Mouse (Mus musculus) intestine, embryonic 14.5 days (tissue): ENCODE data around the gene Alg10b. TPM values are rescaled to one million over a fixed set of nuclear protein-coding genes. Genes with fewer than 3 reads are reported as not detected.
"Not testable (repeated sequence)": the region's sequence is repeated elsewhere in the genome, so short reads cannot be mapped to it uniquely, and the experiment has no call there.

Source experiments
- ATAC-seq: fragments of 200-750 bp; cut with Nextera tagmentation; replicated peaks from 2 replicates; pipeline ENCODE4 v1.8.0; 2017; ENCODE audit warnings: low read depth, moderate number of reproducible peaks, moderate TSS enrichment, moderate library complexity; ENCODE audit not compliant: low FRiP score, low TSS enrichment
- DNase-seq: peaks from one replicate; pipeline ENCODE4 v3.0.0-alpha.2; 2018; ENCODE audit warnings: low spot score
- H3K27ac ChIP-seq: fragments of 300-500 bp; sonication (generic); 2 replicates; pipeline ENCODE4 v1.5.1; 2014; ENCODE audit warnings: low read depth, mild to moderate bottlenecking, control low read depth
- H3K27me3 ChIP-seq: fragments of 300-500 bp; sonication (generic); replicated peaks from 2 replicates; pipeline ENCODE4 v1.6.1; 2014; ENCODE audit warnings: low read length, control low read depth; ENCODE audit not compliant: control insufficient read depth, insufficient read depth
- H3K36me3 ChIP-seq: fragments of 300-500 bp; sonication (generic); 2 replicates; pipeline ENCODE4 v1.6.1; 2014; ENCODE audit warnings: low read length, control low read depth; ENCODE audit not compliant: control insufficient read depth, insufficient read depth
- H3K4me1 ChIP-seq: fragments of 300-500 bp; sonication (generic); replicated peaks from 2 replicates; pipeline ENCODE4 v1.6.1; 2014; ENCODE audit warnings: low read length, control low read depth, mixed read lengths; ENCODE audit not compliant: control insufficient read depth, insufficient read depth
- H3K4me2 ChIP-seq: fragments of 300-500 bp; sonication (generic); 2 replicates; pipeline ENCODE4 v1.6.1; 2014; ENCODE audit warnings: low read length
- H3K4me3 ChIP-seq: fragments of 300-500 bp; sonication (generic); 2 replicates; pipeline ENCODE4 v1.5.1; 2014; ENCODE audit warnings: low read depth, low read length, control low read depth, mixed read lengths
- H3K9ac ChIP-seq: fragments of 300-500 bp; sonication (generic); 2 replicates; pipeline ENCODE4 v1.6.1; 2014; ENCODE audit warnings: mild to moderate bottlenecking, low read length
- H3K9me3 ChIP-seq: fragments of 300-500 bp; sonication (generic); 2 replicates; pipeline ENCODE4 v1.6.1; 2016; ENCODE audit warnings: low read length, control low read depth; ENCODE audit not compliant: control insufficient read depth
- WGBS: fragments of 180-500 bp; shearing (Covaris S2); extraction: QIAGEN DNeasy Blood & Tissue Kit; methylation state at CpG from one replicate; pipeline ENCODE4 v1.1.7; 2014; 5-methylcytosine and 5-hydroxymethylcytosine counted together
- polyA plus RNA-seq: library from polyadenylated mRNA; unstranded; fragments of >200 nt; fragmentation: Nextera tagmentation; extraction: Ambion mirVana; gene quantifications from 2 replicates; pipeline ENCODE4 v1.2.1, GENCODE M21; 2014

The Alg10b gene
- polyA plus RNA-seq, result 31.4 and 33.6 TPM in 2 replicates

- peak within 1 kb of the TSS; percentile 83 for H3K4me3 ChIP-seq
- WGBS, result under 1% methylated on average over 46 of the region's 59 CpGs
- ATAC-seq, result peak; percentile 99
These were observed at the start of gene Alg10b for GRCm38 (mm10) chr15:90223969-90224750. Gene Alg10b, plus strand, starts transcription at chr15:90224311.

GRCm38 (mm10) chr15:90183108-90183507 is 41.0 kb upstream of the Alg10b start:
- H3K27ac ChIP-seq, H3K27me3 ChIP-seq, H3K9ac ChIP-seq, DNase-seq, H3K36me3 ChIP-seq, ATAC-seq, H3K4me2 ChIP-seq, H3K4me1 ChIP-seq, H3K9me3 ChIP-seq, H3K4me3 ChIP-seq: not testable (repeated sequence)
- WGBS, result 75% methylated on average over 8 of the region's 8 CpGs

More at GRCm38 (mm10) chr15:90223969-90224750, at the start of gene Alg10b:
- peak within 1 kb of the TSS; percentile 90 for H3K4me2 ChIP-seq
- H3K4me1 ChIP-seq, result peaks cover 9% of the 10 kb centered on the region
- DNase-seq, result peak; percentile 87
- H3K9ac ChIP-seq, result peak within 1 kb of the TSS; percentile 93
- no peaks in the 10 kb centered on the region for H3K27me3 ChIP-seq
- peak within 1 kb of the TSS; percentile 83 for H3K27ac ChIP-seq
- H3K36me3 ChIP-seq, result peaks cover 30% of the 10 kb centered on the region
- H3K9me3 ChIP-seq, result no peaks in the 10 kb centered on the region

- Histone ChIP-seq H3K27me3 (no peaks in the 10 kb centered on the region), H3K9ac (no peak overlapping the region), H3K27ac (no peak overlapping the region), H3K4me2 (no peak overlapping the region), H3K4me3 (no peak overlapping the region), H3K4me1 (no peaks in the 10 kb centered on the region), H3K36me3 (no peaks in the 10 kb centered on the region), H3K9me3 (no peaks in the 10 kb centered on the region)
- ATAC-seq (no peak), DNase-seq (no peak)
- WGBS, result 87% methylated on average over 6 of the region's 6 CpGs
These were observed 40.6 kb upstream of the Alg10b start for GRCm38 (mm10) chr15:90183511-90183910.

- no peak overlapping the region for H3K4me3 ChIP-seq
- no peaks in the 10 kb centered on the region for H3K4me1 ChIP-seq
- ATAC-seq (no peak), DNase-seq (no peak)
- no peaks in the 10 kb centered on the region for H3K9me3 ChIP-seq
- no peaks in the 10 kb centered on the region for H3K36me3 ChIP-seq
- H3K27me3 ChIP-seq, result no peaks in the 10 kb centered on the region
- H3K4me2 ChIP-seq, result no peak overlapping the region
- WGBS, result 93% methylated on average over 3 of the region's 3 CpGs
- no peak overlapping the region for H3K27ac ChIP-seq
- H3K9ac ChIP-seq, result no peak overlapping the region
These were observed 39.4 kb upstream of the Alg10b start for GRCm38 (mm10) chr15:90184743-90185142.

- Histone ChIP-seq H3K27me3 (no peaks in the 10 kb centered on the region), H3K4me2 (no peak overlapping the region), H3K4me3 (no peak overlapping the region), H3K27ac (no peak overlapping the region), H3K4me1 (no peaks in the 10 kb centered on the region), H3K9me3 (no peaks in the 10 kb centered on the region), H3K36me3 (no peaks in the 10 kb centered on the region), H3K9ac (no peak overlapping the region)
- ATAC-seq (no peak), DNase-seq (no peak)
- 66% methylated on average over 9 of the region's 9 CpGs for WGBS
These were observed 34.6 kb upstream of the Alg10b start for GRCm38 (mm10) chr15:90189477-90189876.

- H3K27me3 ChIP-seq, result no peaks in the 10 kb centered on the region
- H3K4me2 ChIP-seq, result no peak overlapping the region
- no peak for DNase-seq
- H3K27ac ChIP-seq, result no peak overlapping the region
- no peak for ATAC-seq
- H3K9me3 ChIP-seq, result no peaks in the 10 kb centered on the region
- no peaks in the 10 kb centered on the region for H3K36me3 ChIP-seq
- H3K4me3 ChIP-seq, result no peak overlapping the region
- 80% methylated on average over 8 of the region's 8 CpGs for WGBS
- H3K9ac ChIP-seq, result no peak overlapping the region
- no peaks in the 10 kb centered on the region for H3K4me1 ChIP-seq
These were observed 10.2 kb upstream of the Alg10b start for GRCm38 (mm10) chr15:90213946-90214345.

- Histone ChIP-seq H3K9ac (no peak overlapping the region), H3K27me3 (no peaks in the 10 kb centered on the region), H3K4me3 (no peak overlapping the region), H3K27ac (no peak overlapping the region), H3K4me2 (no peak overlapping the region), H3K4me1 (no peaks in the 10 kb centered on the region), H3K36me3 (no peaks in the 10 kb centered on the region), H3K9me3 (no peaks in the 10 kb centered on the region)
- WGBS, result 15% methylated on average over 6 of the region's 6 CpGs
- peak; percentile 71 for DNase-seq
- no peak for ATAC-seq
These were observed 9.2 kb upstream of the Alg10b start for GRCm38 (mm10) chr15:90214913-90215312.

GRCm38 (mm10) chr15:90225058-90225575 is 1.0 kb downstream of the Alg10b start:
- H3K9me3 ChIP-seq, result no peaks in the 10 kb centered on the region
- peaks cover 9% of the 10 kb centered on the region for H3K4me1 ChIP-seq
- WGBS, result 58% methylated on average over 4 of the region's 4 CpGs
- peaks cover 39% of the 10 kb centered on the region for H3K36me3 ChIP-seq
- H3K27ac ChIP-seq, result no peak overlapping the region
- H3K4me3 ChIP-seq, result peak overlapping the region; percentile 83
- no peak overlapping the region for H3K9ac ChIP-seq
- H3K4me2 ChIP-seq, result peak overlapping the region; percentile 90
- ATAC-seq, result no peak
- DNase-seq, result no peak
- H3K27me3 ChIP-seq, result no peaks in the 10 kb centered on the region

GRCm38 (mm10) chr15:90237657-90238056 is 13.5 kb downstream of the Alg10b start:
- Histone ChIP-seq H3K9me3 (no peaks in the 10 kb centered on the region), H3K9ac (no peak overlapping the region), H3K4me1 (no peaks in the 10 kb centered on the region), H3K27me3 (no peaks in the 10 kb centered on the region), H3K27ac (no peak overlapping the region), H3K4me3 (no peak overlapping the region), H3K4me2 (no peak overlapping the region), H3K36me3 (peaks cover 15% of the 10 kb centered on the region; the same call in 1 of the 2 replicates)
- DNase-seq, result no peak
- no peak for ATAC-seq
- 46% methylated on average over 2 of the region's 2 CpGs for WGBS
